Mouse (Mus musculus) heart, postnatal 0 days (tissue): ENCODE data around the gene Ttc21a.

Experiments
- CTCF ChIP-seq: IDR thresholded peaks from 2 replicates; pipeline ENCODE4 v1.5.1; 2016; ENCODE audit warnings: antibody characterized with exemption, control low read depth, low read depth
- EP300 ChIP-seq: IDR thresholded peaks from 2 replicates; pipeline ENCODE4 v1.6.1; 2016; ENCODE audit warnings: antibody characterized with exemption, low read depth

- no peak for TF ChIP-seq CTCF
- TF ChIP-seq EP300: no peak
These were observed 4.5 kb downstream of the Ttc21a start for GRCm38 (mm10) chr9:119941861-119942260.
